Mouse (Mus musculus) ES-Bruce4 (cell line): ENCODE data around the gene Helt. TPM values are rescaled to one million over a fixed set of nuclear protein-coding genes. Genes with fewer than 3 reads are reported as not detected.

ENCODE experiments used
- H3K27ac ChIP-seq: 2 replicates; pipeline ENCODE4 v1.5.1; 2012; ENCODE audit warnings: low read length, inconsistent platforms; ENCODE audit not compliant: insufficient read depth
- H3K27me3 ChIP-seq: 2 replicates; pipeline ENCODE4 v1.6.1; 2012; ENCODE audit warnings: mild to moderate bottlenecking, low read length, inconsistent platforms; ENCODE audit not compliant: control insufficient read depth, poor library complexity, insufficient read depth, severe bottlenecking
- H3K36me3 ChIP-seq: 2 replicates; pipeline ENCODE4 v1.6.1; 2012; ENCODE audit warnings: inconsistent platforms, mild to moderate bottlenecking, low read length, moderate library complexity; ENCODE audit not compliant: control insufficient read depth, poor library complexity, insufficient read depth, severe bottlenecking
- H3K4me1 ChIP-seq: one replicate; pipeline ENCODE4 v1.8.1; 2011; ENCODE audit warnings: low read length; ENCODE audit not compliant: control insufficient read depth, insufficient read depth
- H3K4me3 ChIP-seq: 2 replicates; pipeline ENCODE4 v1.5.1; 2011; ENCODE audit warnings: low read depth, mild to moderate bottlenecking, low read length
- H3K9ac ChIP-seq: 2 replicates; pipeline ENCODE4 v1.6.1; 2012; ENCODE audit warnings: low read depth, mild to moderate bottlenecking, inconsistent platforms; ENCODE audit not compliant: poor library complexity, severe bottlenecking
- H3K9me3 ChIP-seq: replicated peaks from 2 replicates; pipeline ENCODE4 v1.6.1; 2012; ENCODE audit warnings: mild to moderate bottlenecking, low read length, inconsistent platforms; ENCODE audit not compliant: control insufficient read depth, poor library complexity, insufficient read depth, severe bottlenecking
- CTCF ChIP-seq: IDR thresholded peaks from one replicate; pipeline ENCODE4 v1.8.1; 2011; ENCODE audit warnings: low read depth, low read length
- EP300 ChIP-seq: IDR thresholded peaks from 2 replicates; pipeline ENCODE4 v1.6.1; 2011; ENCODE audit warnings: low read depth, low read length; ENCODE audit not compliant: insufficient read depth
- POLR2A ChIP-seq: IDR thresholded peaks from one replicate; pipeline ENCODE4 v1.8.1; 2011; ENCODE audit warnings: low read length; ENCODE audit not compliant: insufficient read depth
- polyA plus RNA-seq: library from polyadenylated mRNA; stranded (reverse); fragments of >200 nt; gene quantifications from 2 replicates; pipeline ENCODE4 v1.2.4, GENCODE M21; 2011; ENCODE audit warnings: low read depth; ENCODE audit not compliant: missing spikeins, insufficient read depth, insufficient read length

Helt gene
- polyA plus RNA-seq, result not detected in 2 replicates

DNA sequence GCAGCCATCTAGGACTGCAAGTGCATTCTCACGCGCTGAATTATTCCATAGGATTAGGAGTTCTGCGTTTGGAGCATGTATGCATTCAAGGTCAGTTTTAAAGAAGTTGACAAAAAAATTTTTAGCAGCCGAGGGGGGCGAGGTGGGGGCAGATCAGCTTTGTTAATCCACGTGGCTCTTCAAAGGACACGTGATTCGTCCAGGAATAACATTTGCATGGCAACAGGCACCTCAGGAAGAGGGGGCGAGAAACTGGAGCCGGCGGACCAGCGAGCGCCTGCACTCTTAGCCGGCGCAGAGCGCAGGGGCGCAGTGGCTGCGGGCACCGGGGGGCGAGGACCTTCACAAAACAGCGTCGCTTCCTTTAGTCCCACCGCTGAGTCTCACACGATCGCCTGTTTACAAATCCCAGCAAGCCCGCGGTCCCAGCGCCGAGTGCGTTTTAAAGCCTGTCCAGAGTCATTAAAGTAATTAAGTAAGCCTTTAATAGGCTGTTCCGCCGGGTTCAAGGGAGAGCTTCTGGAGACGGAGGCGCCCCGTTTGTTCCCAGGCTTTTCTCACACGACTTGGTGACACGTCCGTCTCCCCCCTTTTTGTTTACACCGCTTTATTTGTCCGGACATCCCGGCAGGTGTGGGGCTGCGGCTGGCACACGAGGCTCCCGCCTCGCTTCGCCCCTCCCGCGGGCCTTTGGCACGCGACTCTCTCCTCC is at the start of gene Helt:
Gene Helt, minus strand, starts transcription at position 491 of the 712 bp plus-strand sequence.
- Histone ChIP-seq H3K4me3 (peak within 1 kb of the TSS; percentile 45), H3K9me3 (0 out of 2 replicates have a peak, but pooled peaks cover 3% of the 10 kb centered on the region), H3K36me3 (no peaks in the 10 kb centered on the region), H3K4me1 (no peaks in the 10 kb centered on the region), H3K27me3 (peaks cover 38% of the 10 kb centered on the region), H3K27ac (no peak within 1 kb of the TSS), H3K9ac (peak within 1 kb of the TSS; percentile 11; the same call in 1 of the 2 replicates)
- TF ChIP-seq CTCF (no peak), POLR2A (no peak)

DNA sequence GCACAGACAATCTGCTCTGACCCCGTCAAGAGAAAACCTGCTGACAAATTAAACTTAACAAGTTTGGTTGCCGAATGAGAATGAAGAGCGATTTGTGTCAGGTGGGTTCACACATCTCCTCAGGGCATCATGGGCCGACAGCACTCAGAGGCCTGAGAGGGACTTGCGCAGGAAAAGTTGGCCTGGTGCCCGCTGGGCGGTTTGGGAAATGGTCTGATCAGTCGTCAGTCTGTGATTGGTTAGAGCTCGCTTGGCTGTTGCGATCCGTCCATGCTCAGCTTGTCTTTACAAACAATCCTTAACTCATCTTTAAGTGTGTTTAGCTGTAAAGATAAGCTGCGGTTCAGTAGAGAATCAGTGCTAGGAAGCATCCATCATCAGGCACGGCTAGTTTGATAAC is 47.8 kb upstream of the Helt start:
- peaks cover 2% of the 10 kb centered on the region for H3K4me1 ChIP-seq
- no peak overlapping the region for H3K27ac ChIP-seq

DNA sequence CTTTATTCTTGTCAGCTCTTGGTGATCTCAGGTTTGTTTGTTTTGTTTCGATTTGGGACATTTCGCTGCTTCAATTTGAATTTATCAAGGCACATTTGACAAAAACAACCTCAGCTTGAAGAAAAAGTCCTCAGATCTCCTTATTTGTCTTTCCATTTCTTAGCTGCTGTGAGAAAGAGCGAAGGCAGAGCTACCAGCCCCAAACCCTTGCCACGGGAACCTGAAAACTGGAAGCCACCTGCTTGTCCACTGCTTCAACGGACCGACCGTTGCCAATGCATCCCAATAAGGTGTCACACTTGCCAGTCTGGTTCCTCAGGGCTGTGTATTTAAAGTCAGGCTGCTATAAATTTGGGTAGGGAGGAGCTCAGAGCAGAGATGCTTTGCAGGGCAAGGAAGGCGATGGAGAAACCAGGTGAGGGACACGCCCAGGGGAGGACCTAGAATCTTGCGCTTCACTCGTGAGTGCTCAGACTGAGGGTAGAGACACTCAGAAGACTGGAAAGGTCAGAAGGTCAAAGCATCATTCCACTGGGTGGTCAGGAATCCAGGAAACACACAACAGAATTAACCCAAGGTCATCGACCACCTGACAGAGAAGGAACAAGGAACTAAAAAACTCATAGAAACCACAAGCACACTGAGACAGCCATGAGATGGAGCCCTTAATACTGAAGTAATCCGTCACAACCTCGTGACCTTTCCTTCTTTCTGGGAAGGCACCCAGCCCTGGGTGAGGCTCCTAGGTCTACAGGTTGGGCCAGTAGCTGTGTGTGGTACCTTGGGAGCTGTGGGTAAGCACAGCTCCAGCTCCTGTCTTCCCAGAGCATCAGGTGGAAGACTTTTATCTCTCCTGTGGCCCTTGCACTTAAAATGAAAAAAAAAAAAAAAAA is 46.2 kb upstream of the Helt start:
- H3K4me1 ChIP-seq, result peaks cover 2% of the 10 kb centered on the region
- no peak for TF ChIP-seq EP300
- TF ChIP-seq POLR2A, result no peak
- TF ChIP-seq CTCF, result no peak

More for the DNA sequence above, 47.8 kb upstream of the Helt start:
- Histone ChIP-seq H3K27me3 (no peaks in the 10 kb centered on the region; the same call in 1 of the 2 replicates), H3K9me3 (peaks cover 13% of the 10 kb centered on the region), H3K9ac (no peak overlapping the region), H3K36me3 (no peaks in the 10 kb centered on the region), H3K4me3 (no peak overlapping the region)
- TF ChIP-seq CTCF (no peak), EP300 (no peak), POLR2A (no peak)

DNA sequence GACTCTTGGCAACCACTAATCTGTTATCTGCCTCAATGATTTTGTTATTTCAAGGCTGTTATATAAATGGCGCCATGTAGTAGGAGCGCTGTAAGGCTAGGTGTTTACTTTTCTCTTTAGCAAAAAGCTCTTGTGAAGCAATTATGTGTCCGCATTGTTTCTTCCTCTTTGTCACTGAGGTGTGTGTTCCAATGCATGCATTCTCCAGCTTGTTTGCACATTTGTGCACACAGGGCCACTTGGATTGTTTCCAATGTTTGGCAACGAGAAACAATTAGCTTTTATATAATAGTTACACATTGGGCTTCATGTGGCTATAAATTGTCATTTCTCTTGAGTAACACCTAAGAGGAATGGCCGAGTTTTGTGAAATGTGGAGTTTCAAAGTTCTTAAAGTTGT is 44.8 kb upstream of the Helt start:
- Histone ChIP-seq H3K9me3 (no peaks in the 10 kb centered on the region), H3K27ac (no peak overlapping the region), H3K27me3 (no peaks in the 10 kb centered on the region; the same call in none of the 2 replicates), H3K4me1 (peaks cover 2% of the 10 kb centered on the region), H3K36me3 (no peaks in the 10 kb centered on the region), H3K4me3 (no peak overlapping the region), H3K9ac (no peak overlapping the region)
- no peak for TF ChIP-seq POLR2A
- TF ChIP-seq CTCF, result no peak
- no peak for TF ChIP-seq EP300

More for the DNA sequence above, 46.2 kb upstream of the Helt start:
- Histone ChIP-seq H3K27ac (0 out of 2 replicates have a peak overlapping the region, but pooled peaks have one; percentile 18), H3K27me3 (no peaks in the 10 kb centered on the region; the same call in 1 of the 2 replicates), H3K9ac (no peak overlapping the region), H3K4me3 (no peak overlapping the region), H3K36me3 (no peaks in the 10 kb centered on the region), H3K9me3 (peaks cover 10% of the 10 kb centered on the region)

DNA sequence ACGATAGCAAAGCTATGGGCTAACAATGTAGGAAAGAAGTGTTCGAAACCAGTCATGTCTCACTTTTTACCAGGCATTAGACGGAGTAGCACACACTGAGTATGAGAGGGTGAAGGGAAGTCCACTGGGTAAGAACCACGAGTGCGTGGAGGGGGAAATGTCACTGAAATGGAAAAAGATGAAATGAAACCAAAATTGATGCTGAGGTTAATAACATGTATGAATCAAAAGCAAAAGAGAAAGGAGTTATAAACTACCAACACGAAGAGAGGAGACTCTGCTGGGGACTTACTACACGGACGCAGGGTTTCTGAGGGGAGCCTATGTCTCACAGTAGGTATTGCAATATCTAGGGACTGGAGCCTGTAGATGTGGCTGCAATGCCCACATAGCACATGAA is 41.9 kb upstream of the Helt start:
- Histone ChIP-seq H3K4me1 (peaks cover 2% of the 10 kb centered on the region), H3K9me3 (no peaks in the 10 kb centered on the region), H3K36me3 (no peaks in the 10 kb centered on the region), H3K27me3 (no peaks in the 10 kb centered on the region; the same call in none of the 2 replicates), H3K9ac (no peak overlapping the region), H3K4me3 (no peak overlapping the region), H3K27ac (no peak overlapping the region)
- TF ChIP-seq POLR2A, result no peak
- no peak for TF ChIP-seq EP300
- no peak for TF ChIP-seq CTCF
